Mouse (Mus musculus) heart, postnatal 14 days (tissue): Measurements from ENCODE around the gene Vmn1r107. TPM values are rescaled to one million over a fixed set of nuclear protein-coding genes. Genes with fewer than 3 reads are reported as not detected.
"Not testable (repeated sequence)": the region's sequence is repeated elsewhere in the genome, so short reads cannot be mapped to it uniquely, and the experiment has no call there.

Experiments used
- DNase-seq, 2 experiments: peaks; one replicate each; pipeline ENCODE4 v3.0.0; 2021 to 2022
- intact Hi-C: fragments of 180-260 bp; cut with DNase I; formaldehyde crosslinking; loops from one replicate; pipeline ENCODE4 v1.15.1; 2025
- long read RNA-seq, 2 experiments: library from polyadenylated mRNA; stranded (forward); transcript quantifications; one replicate each; pipeline ENCODE4 v2.0.0; 2021
- total RNA-seq, 2 experiments: library from RNA; stranded (reverse); gene quantifications; 2 replicates each; pipeline ENCODE4 v1.2.3; 2021

The Vmn1r107 gene
- total RNA-seq, result not detected
- long read RNA-seq, experiment 1, result 0 reads
- long read RNA-seq, experiment 2, result 0 reads

DNA sequence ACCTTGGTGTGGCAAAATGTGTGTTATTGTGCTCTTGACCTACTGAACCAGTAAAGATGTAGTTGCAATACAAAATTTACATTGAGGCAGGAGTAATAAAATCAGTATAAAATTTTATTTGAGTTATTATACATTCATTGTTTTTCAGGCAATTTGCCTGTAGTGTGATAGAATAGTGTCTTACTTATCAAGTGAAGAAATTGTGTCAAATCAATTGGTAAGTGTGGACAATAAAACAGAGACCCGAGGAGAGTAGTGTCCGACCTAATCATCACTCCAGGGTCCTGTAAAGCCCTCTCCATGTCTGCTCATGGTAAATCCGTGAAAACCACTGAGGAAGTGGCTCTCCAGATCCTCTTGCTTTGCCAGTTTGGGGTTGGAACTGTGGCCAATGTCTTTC, at the start of gene Vmn1r107:
Gene Vmn1r107 (plus strand): TSS at position 301 of the 400 bp plus-strand sequence.
- intact Hi-C loops, DNase-seq: not testable (repeated sequence)

DNA sequence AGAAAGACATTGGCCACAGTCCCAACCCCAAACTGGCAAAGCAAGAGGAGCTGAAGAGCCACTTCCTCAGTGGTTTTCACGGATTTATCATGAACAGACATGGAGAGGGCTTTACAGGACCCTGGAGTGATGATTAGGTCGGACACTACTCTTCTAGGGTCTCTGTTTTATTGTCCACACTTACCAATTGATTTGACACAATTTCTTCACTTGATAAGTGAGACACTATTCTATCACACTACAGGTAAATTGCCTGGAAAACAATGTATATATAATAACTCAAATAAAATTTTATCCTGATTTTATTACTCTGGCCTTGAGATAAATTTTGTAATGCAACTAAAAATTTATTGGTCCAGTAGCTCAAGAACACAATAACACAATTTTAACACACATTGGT, 34.4 kb downstream of the Vmn1r107 start, which contains the start of gene Vmn1r111:
Gene Vmn1r111 (minus strand): TSS at position 101 of the 400 bp plus-strand sequence.
- DNase-seq, intact Hi-C loops: not testable (repeated sequence)

Other genes with a start within 250 kb of the Vmn1r107 start
- not detected for gene Vmn1r101, start 226.3 kb upstream of the Vmn1r107 start, total RNA-seq
- gene Gm10670, start 194.0 kb upstream of the Vmn1r107 start, total RNA-seq, result not detected
- not detected for gene Vmn1r103, start 158.4 kb upstream of the Vmn1r107 start, total RNA-seq
- gene Vmn1r104, start 135.1 kb upstream of the Vmn1r107 start, total RNA-seq, result not detected
- not detected for gene Gm5726, start 123.2 kb upstream of the Vmn1r107 start, total RNA-seq
- gene Gm4141, start 92.7 kb upstream of the Vmn1r107 start, total RNA-seq, result not detected
- gene Gm4513, start 69.9 kb upstream of the Vmn1r107 start, total RNA-seq, result not detected
- not detected for gene Vmn1r111, start 34.3 kb downstream of the Vmn1r107 start, total RNA-seq
- not detected for gene Gm10668, start 61.7 kb downstream of the Vmn1r107 start, total RNA-seq
- gene Vmn1r112, start 102.3 kb downstream of the Vmn1r107 start, total RNA-seq, result not detected
- not detected for gene Vmn1r113, start 118.4 kb downstream of the Vmn1r107 start, total RNA-seq
- not detected for gene Vmn1r114, start 143.3 kb downstream of the Vmn1r107 start, total RNA-seq
- gene Vmn1r115, start 176.1 kb downstream of the Vmn1r107 start, total RNA-seq, result not detected
- gene Vmn1r116, start 203.3 kb downstream of the Vmn1r107 start, total RNA-seq, result not detected
- not detected for gene Vmn1r117, start 215.2 kb downstream of the Vmn1r107 start, total RNA-seq
- gene Vmn1r118, start 243.4 kb downstream of the Vmn1r107 start, total RNA-seq, result not detected